Mouse (Mus musculus): ENCODE data around the gene Minpp1. TPM values are rescaled to one million over a fixed set of nuclear protein-coding genes. Genes with fewer than 3 reads are reported as not detected.

The Minpp1 gene
- polyA plus RNA-seq, 1 experiment from 2014 or later = 71.9 TPM

GRCm38 (mm10) chr19:32534887-32535286 is 49.3 kb downstream of the Minpp1 start:
- Histone ChIP-seq H3K4me3 (ENCODE audit: low read depth, low read length) (no peak overlapping the region), H3K4me2 (ENCODE audit: low read depth, low read length) (no peak overlapping the region), H3K9me3 (ENCODE audit: low read length) (no peaks in the 10 kb centered on the region), H3K9ac (replicated peaks) (no peak overlapping the region), H3K27me3 (ENCODE audit: insufficient read depth, low read length) (no peaks in the 10 kb centered on the region), H3K4me1 (ENCODE audit: insufficient read depth) (peaks cover 13% of the 10 kb centered on the region), H3K36me3 (replicated peaks; ENCODE audit: insufficient read depth, low read length) (no peaks in the 10 kb centered on the region), H3K27ac (ENCODE audit: low read depth) (no peak overlapping the region)
- TF ChIP-seq EP300 (IDR thresholded peaks at IDR 0.05; ENCODE audit: low read depth) (no peak), CTCF (IDR thresholded peaks at IDR 0.05; ENCODE audit: low read depth) (no peak)
- ATAC-seq (peak; percentile 68), DNase-seq (no peak)

- Histone ChIP-seq H3K27ac (ENCODE audit: low read depth) (peak overlapping the region; percentile 4; the same call in 1 of the 2 replicates), H3K36me3 (replicated peaks; ENCODE audit: insufficient read depth, low read length) (no peaks in the 10 kb centered on the region), H3K9me3 (ENCODE audit: low read length) (no peaks in the 10 kb centered on the region), H3K4me3 (ENCODE audit: low read depth, low read length) (no peak overlapping the region), H3K4me2 (ENCODE audit: low read depth, low read length) (no peak overlapping the region), H3K27me3 (ENCODE audit: insufficient read depth, low read length) (no peaks in the 10 kb centered on the region), H3K9ac (replicated peaks) (no peak overlapping the region), H3K4me1 (ENCODE audit: insufficient read depth) (no peaks in the 10 kb centered on the region)
- TF ChIP-seq EP300 (IDR thresholded peaks at IDR 0.05; ENCODE audit: low read depth) = peak; percentile 50; the same call in 1 of the 2 replicates
- TF ChIP-seq CTCF (IDR thresholded peaks at IDR 0.05; ENCODE audit: low read depth) = no peak
- DNase-seq = peak; percentile 60
- ATAC-seq = peak; percentile 97
- 63% methylated on average over 9 of the region's 9 CpGs for WGBS (ENCODE audit: insufficient replicate concordance)
These were observed 57.4 kb downstream of the Minpp1 start for GRCm38 (mm10) chr19:32542784-32543490.

GRCm38 (mm10) chr19:32547396-32547795 is 61.8 kb downstream of the Minpp1 start:
- no peak overlapping the region for H3K27ac ChIP-seq (ENCODE audit: low read depth)
- no peak overlapping the region for H3K4me2 ChIP-seq (ENCODE audit: low read depth, low read length)
- H3K4me3 ChIP-seq (ENCODE audit: low read depth, low read length) = no peak overlapping the region
- H3K9me3 ChIP-seq (ENCODE audit: low read length) = no peaks in the 10 kb centered on the region
- no peak for DNase-seq
- no peaks in the 10 kb centered on the region for H3K36me3 ChIP-seq (replicated peaks; ENCODE audit: insufficient read depth, low read length)
- 55% methylated on average over 3 of the region's 3 CpGs for WGBS (ENCODE audit: insufficient replicate concordance)
- no peak for ATAC-seq
- TF ChIP-seq CTCF (IDR thresholded peaks at IDR 0.05; ENCODE audit: low read depth) (no peak), EP300 (IDR thresholded peaks at IDR 0.05; ENCODE audit: low read depth) (no peak)
- no peaks in the 10 kb centered on the region for H3K27me3 ChIP-seq (ENCODE audit: insufficient read depth, low read length)
- peaks cover 4% of the 10 kb centered on the region; the same call in 1 of the 2 replicates for H3K4me1 ChIP-seq (ENCODE audit: insufficient read depth)
- no peak overlapping the region for H3K9ac ChIP-seq (replicated peaks)

GRCm38 (mm10) chr19:32548202-32548601 is 62.6 kb downstream of the Minpp1 start:
- Histone ChIP-seq H3K36me3 (replicated peaks; ENCODE audit: insufficient read depth, low read length) (no peaks in the 10 kb centered on the region), H3K9ac (replicated peaks) (no peak overlapping the region), H3K4me1 (ENCODE audit: insufficient read depth) (peaks cover 4% of the 10 kb centered on the region; the same call in 1 of the 2 replicates), H3K27me3 (ENCODE audit: insufficient read depth, low read length) (no peaks in the 10 kb centered on the region), H3K4me2 (ENCODE audit: low read depth, low read length) (no peak overlapping the region), H3K4me3 (ENCODE audit: low read depth, low read length) (no peak overlapping the region), H3K27ac (ENCODE audit: low read depth) (no peak overlapping the region), H3K9me3 (ENCODE audit: low read length) (no peaks in the 10 kb centered on the region)
- DNase-seq = no peak
- WGBS (ENCODE audit: insufficient replicate concordance) = 87% methylated on average over 15 of the region's 15 CpGs
- ATAC-seq = no peak
- TF ChIP-seq CTCF (IDR thresholded peaks at IDR 0.05; ENCODE audit: low read depth) (no peak), EP300 (IDR thresholded peaks at IDR 0.05; ENCODE audit: low read depth) (no peak)

GRCm38 (mm10) chr19:32550446-32550845 is 64.9 kb downstream of the Minpp1 start:
- Histone ChIP-seq H3K9me3 (ENCODE audit: low read length) (no peaks in the 10 kb centered on the region), H3K4me2 (ENCODE audit: low read depth, low read length) (no peak overlapping the region), H3K4me1 (ENCODE audit: insufficient read depth) (peaks cover 4% of the 10 kb centered on the region; the same call in 1 of the 2 replicates), H3K27me3 (ENCODE audit: insufficient read depth, low read length) (no peaks in the 10 kb centered on the region), H3K27ac (ENCODE audit: low read depth) (peak overlapping the region; percentile 87), H3K9ac (replicated peaks) (no peak overlapping the region), H3K4me3 (ENCODE audit: low read depth, low read length) (no peak overlapping the region), H3K36me3 (replicated peaks; ENCODE audit: insufficient read depth, low read length) (no peaks in the 10 kb centered on the region)
- TF ChIP-seq EP300 (IDR thresholded peaks at IDR 0.05; ENCODE audit: low read depth) (no peak), CTCF (IDR thresholded peaks at IDR 0.05; ENCODE audit: low read depth) (no peak)
- peak; percentile 69 for ATAC-seq
- no peak for DNase-seq
- 58% methylated on average over 5 of the region's 5 CpGs for WGBS (ENCODE audit: insufficient replicate concordance)

GRCm38 (mm10) chr19:32551442-32551841 is 65.9 kb downstream of the Minpp1 start:
- Histone ChIP-seq H3K27ac (ENCODE audit: low read depth) (peak overlapping the region; percentile 87), H3K36me3 (replicated peaks; ENCODE audit: insufficient read depth, low read length) (no peaks in the 10 kb centered on the region), H3K9ac (replicated peaks) (no peak overlapping the region), H3K4me3 (ENCODE audit: low read depth, low read length) (no peak overlapping the region), H3K9me3 (ENCODE audit: low read length) (no peaks in the 10 kb centered on the region), H3K4me2 (ENCODE audit: low read depth, low read length) (no peak overlapping the region), H3K27me3 (ENCODE audit: insufficient read depth, low read length) (no peaks in the 10 kb centered on the region), H3K4me1 (ENCODE audit: insufficient read depth) (peaks cover 4% of the 10 kb centered on the region; the same call in 1 of the 2 replicates)
- TF ChIP-seq CTCF (IDR thresholded peaks at IDR 0.05; ENCODE audit: low read depth) (no peak), EP300 (IDR thresholded peaks at IDR 0.05; ENCODE audit: low read depth) (no peak)
- no peak for DNase-seq
- 54% methylated on average over 3 of the region's 3 CpGs for WGBS (ENCODE audit: insufficient replicate concordance)
- peak; percentile 90 for ATAC-seq

Data from liver, postnatal 0 days (tissue).